Mouse (Mus musculus): ENCODE results near the gene Rab44. TPM values are rescaled to one million over a fixed set of nuclear protein-coding genes. Genes with fewer than 3 reads are reported as not detected.

Gene Rab44
- total and polyA plus RNA-seq, 2 experiments from 2014 or later = 0.23 to 2.0 TPM

GRCm38 (mm10) chr17:29111332-29111731 is 2.6 kb upstream of the Rab44 start:
- ATAC-seq (ENCODE audit: insufficient read depth, low read depth) (no peak), DNase-seq (ENCODE audit: low spot score) (no peak)
- H3K4me2 ChIP-seq (ENCODE audit: low read depth, low read length) = no peak overlapping the region
- no peaks in the 10 kb centered on the region for H3K4me1 ChIP-seq (ENCODE audit: control insufficient read depth, insufficient read depth)
- TF ChIP-seq EP300 (IDR thresholded peaks at IDR 0.05; ENCODE audit: low read depth) (no peak), CTCF (IDR thresholded peaks at IDR 0.05; ENCODE audit: low read depth) (no peak)
- H3K9me3 ChIP-seq (replicated peaks; ENCODE audit: control insufficient read depth, low read length) = no peaks in the 10 kb centered on the region
- no peak overlapping the region for H3K4me3 ChIP-seq (ENCODE audit: low read depth, low read length)
- H3K27ac ChIP-seq (ENCODE audit: low read depth) = no peak overlapping the region
- H3K36me3 ChIP-seq (replicated peaks; ENCODE audit: control insufficient read depth, insufficient read depth, low read length) = no peaks in the 10 kb centered on the region
- WGBS = 66% methylated on average over 5 of the region's 5 CpGs
- no peak overlapping the region for H3K9ac ChIP-seq (replicated peaks; ENCODE audit: low read depth, low read length)
- no peaks in the 10 kb centered on the region for H3K27me3 ChIP-seq (ENCODE audit: control insufficient read depth, insufficient read depth, low read length)

- Histone ChIP-seq H3K9me3 (replicated peaks; ENCODE audit: control insufficient read depth, low read length) (no peaks in the 10 kb centered on the region), H3K4me2 (ENCODE audit: low read depth, low read length) (no peak overlapping the region), H3K27me3 (ENCODE audit: control insufficient read depth, insufficient read depth, low read length) (no peaks in the 10 kb centered on the region), H3K9ac (replicated peaks; ENCODE audit: low read depth, low read length) (no peak overlapping the region), H3K36me3 (replicated peaks; ENCODE audit: control insufficient read depth, insufficient read depth, low read length) (no peaks in the 10 kb centered on the region), H3K4me1 (ENCODE audit: control insufficient read depth, insufficient read depth) (no peaks in the 10 kb centered on the region), H3K27ac (ENCODE audit: low read depth) (no peak overlapping the region), H3K4me3 (ENCODE audit: low read depth, low read length) (no peak overlapping the region)
- ATAC-seq (ENCODE audit: insufficient read depth, low read depth) (no peak), DNase-seq (ENCODE audit: low spot score) (no peak)
- WGBS = 68% methylated on average over 12 of the region's 12 CpGs
- TF ChIP-seq EP300 (IDR thresholded peaks at IDR 0.05; ENCODE audit: low read depth) = no peak
- no peak for TF ChIP-seq CTCF (IDR thresholded peaks at IDR 0.05; ENCODE audit: low read depth)
Measured at GRCm38 (mm10) chr17:29116023-29116422, 2.1 kb downstream of the Rab44 start.

- WGBS = 65% methylated on average over 8 of the region's 8 CpGs
- H3K9me3 ChIP-seq (replicated peaks; ENCODE audit: control insufficient read depth, low read length) = no peaks in the 10 kb centered on the region
- H3K36me3 ChIP-seq (replicated peaks; ENCODE audit: control insufficient read depth, insufficient read depth, low read length) = no peaks in the 10 kb centered on the region
- H3K27ac ChIP-seq (ENCODE audit: low read depth) = no peak overlapping the region
- no peak overlapping the region for H3K4me3 ChIP-seq (ENCODE audit: low read depth, low read length)
- H3K27me3 ChIP-seq (ENCODE audit: control insufficient read depth, insufficient read depth, low read length) = no peaks in the 10 kb centered on the region
- H3K4me2 ChIP-seq (ENCODE audit: low read depth, low read length) = no peak overlapping the region
- DNase-seq (ENCODE audit: low spot score) (no peak), ATAC-seq (ENCODE audit: insufficient read depth, low read depth) (no peak)
- TF ChIP-seq EP300 (IDR thresholded peaks at IDR 0.05; ENCODE audit: low read depth) (no peak), CTCF (IDR thresholded peaks at IDR 0.05; ENCODE audit: low read depth) (no peak)
- no peaks in the 10 kb centered on the region for H3K4me1 ChIP-seq (ENCODE audit: control insufficient read depth, insufficient read depth)
- no peak overlapping the region for H3K9ac ChIP-seq (replicated peaks; ENCODE audit: low read depth, low read length)
Measured at GRCm38 (mm10) chr17:29117006-29117648, 3.2 kb downstream of the Rab44 start.

GRCm38 (mm10) chr17:29118057-29118456 is 4.1 kb downstream of the Rab44 start:
- H3K4me1 ChIP-seq (ENCODE audit: control insufficient read depth, insufficient read depth) = no peaks in the 10 kb centered on the region; the same call in 1 of the 2 replicates
- no peak overlapping the region for H3K4me3 ChIP-seq (ENCODE audit: low read depth, low read length)

GRCm38 (mm10) chr17:29120666-29121065 is 6.7 kb downstream of the Rab44 start:
- Histone ChIP-seq H3K4me3 (ENCODE audit: low read depth, low read length) (no peak overlapping the region), H3K9ac (replicated peaks; ENCODE audit: low read depth, low read length) (no peak overlapping the region), H3K9me3 (replicated peaks; ENCODE audit: control insufficient read depth, low read length) (no peaks in the 10 kb centered on the region), H3K27ac (ENCODE audit: low read depth) (no peak overlapping the region), H3K27me3 (ENCODE audit: control insufficient read depth, insufficient read depth, low read length) (no peaks in the 10 kb centered on the region), H3K36me3 (replicated peaks; ENCODE audit: control insufficient read depth, insufficient read depth, low read length) (no peaks in the 10 kb centered on the region), H3K4me2 (ENCODE audit: low read depth, low read length) (no peak overlapping the region), H3K4me1 (ENCODE audit: control insufficient read depth, insufficient read depth) (no peaks in the 10 kb centered on the region; the same call in 1 of the 2 replicates)
- no peak for DNase-seq (ENCODE audit: low spot score)
- WGBS = 43% methylated on average over 12 of the region's 12 CpGs
- TF ChIP-seq CTCF (IDR thresholded peaks at IDR 0.05; ENCODE audit: low read depth) (no peak), EP300 (IDR thresholded peaks at IDR 0.05; ENCODE audit: low read depth) (no peak)
- no peak for ATAC-seq (ENCODE audit: insufficient read depth, low read depth)

More at GRCm38 (mm10) chr17:29118057-29118456, 4.1 kb downstream of the Rab44 start:
- no peak for TF ChIP-seq EP300 (IDR thresholded peaks at IDR 0.05; ENCODE audit: low read depth)
- TF ChIP-seq CTCF (IDR thresholded peaks at IDR 0.05; ENCODE audit: low read depth) = no peak
- DNase-seq (ENCODE audit: low spot score) (no peak), ATAC-seq (ENCODE audit: insufficient read depth, low read depth) (no peak)
- H3K9me3 ChIP-seq (replicated peaks; ENCODE audit: control insufficient read depth, low read length) = no peaks in the 10 kb centered on the region
- no peak overlapping the region for H3K4me2 ChIP-seq (ENCODE audit: low read depth, low read length)
- 69% methylated on average over 5 of the region's 5 CpGs for WGBS
- no peak overlapping the region for H3K27ac ChIP-seq (ENCODE audit: low read depth)
- H3K9ac ChIP-seq (replicated peaks; ENCODE audit: low read depth, low read length) = no peak overlapping the region
- no peaks in the 10 kb centered on the region for H3K36me3 ChIP-seq (replicated peaks; ENCODE audit: control insufficient read depth, insufficient read depth, low read length)
- no peaks in the 10 kb centered on the region for H3K27me3 ChIP-seq (ENCODE audit: control insufficient read depth, insufficient read depth, low read length)

- no peak overlapping the region for H3K4me2 ChIP-seq (ENCODE audit: low read depth, low read length)
- no peaks in the 10 kb centered on the region; the same call in 1 of the 2 replicates for H3K4me1 ChIP-seq (ENCODE audit: control insufficient read depth, insufficient read depth)
- DNase-seq (ENCODE audit: low spot score) (no peak), ATAC-seq (ENCODE audit: insufficient read depth, low read depth) (no peak)
- H3K9ac ChIP-seq (replicated peaks; ENCODE audit: low read depth, low read length) = no peak overlapping the region
- no peaks in the 10 kb centered on the region for H3K27me3 ChIP-seq (ENCODE audit: control insufficient read depth, insufficient read depth, low read length)
- WGBS = 47% methylated on average over 6 of the region's 6 CpGs
- TF ChIP-seq CTCF (IDR thresholded peaks at IDR 0.05; ENCODE audit: low read depth) (no peak), EP300 (IDR thresholded peaks at IDR 0.05; ENCODE audit: low read depth) (no peak)
- H3K9me3 ChIP-seq (replicated peaks; ENCODE audit: control insufficient read depth, low read length) = no peaks in the 10 kb centered on the region
- no peak overlapping the region for H3K4me3 ChIP-seq (ENCODE audit: low read depth, low read length)
- no peak overlapping the region for H3K27ac ChIP-seq (ENCODE audit: low read depth)
- H3K36me3 ChIP-seq (replicated peaks; ENCODE audit: control insufficient read depth, insufficient read depth, low read length) = no peaks in the 10 kb centered on the region
Measured at GRCm38 (mm10) chr17:29122817-29123216, 8.9 kb downstream of the Rab44 start.
